Mouse (Mus musculus) embryonic fibroblast, embryonic 13.5 days (primary cell): ENCODE measurements around the gene Nr2f6.

ENCODE experiments used
- CTCF ChIP-seq: IDR thresholded peaks from 2 replicates; pipeline ENCODE4 v1.5.1; 2011; ENCODE audit warnings: mild to moderate bottlenecking, control low read depth, low read length, moderate library complexity, borderline replicate concordance; ENCODE audit not compliant: insufficient read depth
- POLR2A ChIP-seq: IDR thresholded peaks from 2 replicates; pipeline ENCODE4 v1.6.1; 2011; ENCODE audit warnings: low read depth, mild to moderate bottlenecking, control low read depth, low read length, moderate library complexity

DNA sequence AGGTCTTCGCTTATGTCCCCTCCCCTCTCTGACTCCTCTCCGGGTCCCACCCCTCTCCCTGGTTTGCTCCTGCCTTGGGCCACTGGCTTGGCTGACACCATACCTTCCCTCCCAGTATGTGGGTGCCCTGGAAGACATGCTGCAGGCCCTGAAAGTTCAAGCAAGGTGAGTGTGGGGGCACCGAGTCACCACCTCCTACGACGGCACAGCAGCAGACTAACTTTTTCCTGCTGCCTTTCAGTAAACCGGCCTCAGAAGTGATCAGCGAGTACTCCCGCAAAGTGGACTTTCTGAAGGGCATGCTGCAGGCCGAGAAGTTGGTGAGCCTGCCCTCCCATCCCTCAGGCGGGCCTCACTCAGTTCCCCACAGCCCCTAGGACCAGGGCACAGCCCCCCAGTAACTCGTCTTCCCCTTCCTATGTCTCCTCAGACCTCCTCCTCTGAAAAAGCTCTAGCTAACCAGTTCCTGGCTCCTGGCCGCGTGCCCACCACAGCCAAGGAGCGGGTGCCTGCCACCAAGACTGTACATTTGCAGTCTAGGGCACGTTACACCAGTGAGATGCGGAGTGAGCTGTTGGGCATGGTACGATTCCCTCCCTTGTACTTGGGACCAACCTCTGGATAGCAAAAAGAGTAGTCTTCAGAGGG is 14.1 kb downstream of the Nr2f6 start:
- TF ChIP-seq CTCF (no peak), POLR2A (peak; percentile 74)
